Mouse (Mus musculus) hindbrain, embryonic 10.5 days (tissue): ENCODE measurements around the gene Cib3. TPM values are rescaled to one million over a fixed set of nuclear protein-coding genes. Genes with fewer than 3 reads are reported as not detected.
A peak's percentile ranks its signal among the peaks of the same experiment; 100 is the strongest.

Source experiments
- DNase-seq: peaks from one replicate; pipeline ENCODE4 v3.0.0-alpha.2; 2017; ENCODE audit warnings: low spot score
- H3K27ac ChIP-seq: fragments of 300-500 bp; sonication (generic); 2 replicates; pipeline ENCODE4 v1.5.1; 2016; ENCODE audit warnings: mild to moderate bottlenecking, moderate library complexity
- H3K27me3 ChIP-seq: fragments of 300-500 bp; sonication (generic); 2 replicates; pipeline ENCODE4 v1.6.1; 2016; ENCODE audit warnings: mild to moderate bottlenecking; ENCODE audit not compliant: poor library complexity, insufficient read depth, severe bottlenecking
- H3K36me3 ChIP-seq: fragments of 300-500 bp; sonication (generic); 2 replicates; pipeline ENCODE4 v1.6.1; 2016; ENCODE audit warnings: mild to moderate bottlenecking, moderate library complexity
- H3K4me1 ChIP-seq: fragments of 300-500 bp; sonication (generic); replicated peaks from 2 replicates; pipeline ENCODE4 v1.6.1; 2016; ENCODE audit warnings: mild to moderate bottlenecking
- H3K4me3 ChIP-seq: fragments of 300-500 bp; sonication (generic); 2 replicates; pipeline ENCODE4 v1.5.1; 2016; ENCODE audit warnings: mild to moderate bottlenecking, moderate library complexity
- H3K9me3 ChIP-seq: fragments of 300-500 bp; sonication (generic); 2 replicates; pipeline ENCODE4 v1.6.1; 2016; ENCODE audit warnings: mild to moderate bottlenecking, moderate library complexity
- WGBS: fragments of 180-500 bp; shearing (Covaris S2); methylation state at CpG from one replicate; pipeline ENCODE4 v1.1.7; 2016; 5-methylcytosine and 5-hydroxymethylcytosine counted together
- polyA plus RNA-seq: library from polyadenylated mRNA; unstranded; fragments of >200 nt; fragmentation: Nextera tagmentation; extraction: Ambion mirVana; gene quantifications from 2 replicates; pipeline ENCODE4 v1.2.1, GENCODE M21; 2016

Gene Cib3
- polyA plus RNA-seq = not detected in 2 replicates

GRCm38 (mm10) chr8:72212751-72213150 is at the start of gene Cib3:
Gene Cib3, minus strand, starts transcription at chr8:72212837.
- H3K4me3 ChIP-seq = no peak within 1 kb of the TSS
- H3K36me3 ChIP-seq = no peaks in the 10 kb centered on the region
- H3K27ac ChIP-seq = no peak within 1 kb of the TSS
- no peaks in the 10 kb centered on the region for H3K4me1 ChIP-seq
- WGBS = 75% methylated on average over 4 of the region's 4 CpGs
- no peaks in the 10 kb centered on the region for H3K9me3 ChIP-seq
- DNase-seq = no peak
- no peaks in the 10 kb centered on the region for H3K27me3 ChIP-seq

- DNase-seq = no peak
- H3K36me3 ChIP-seq = peaks cover 3% of the 10 kb centered on the region; the same call in 1 of the 2 replicates
- no peaks in the 10 kb centered on the region for H3K27me3 ChIP-seq
- 54% methylated on average over 5 of the region's 5 CpGs for WGBS
- H3K4me1 ChIP-seq = no peaks in the 10 kb centered on the region
- no peak overlapping the region for H3K4me3 ChIP-seq
- H3K27ac ChIP-seq = no peak overlapping the region
- no peaks in the 10 kb centered on the region for H3K9me3 ChIP-seq
These were observed 49.2 kb upstream of the Cib3 start for GRCm38 (mm10) chr8:72261872-72262271.

GRCm38 (mm10) chr8:72261431-72261830 is 48.8 kb upstream of the Cib3 start:
- Histone ChIP-seq H3K4me1 (no peaks in the 10 kb centered on the region), H3K27ac (no peak overlapping the region), H3K36me3 (peaks cover 8% of the 10 kb centered on the region), H3K9me3 (no peaks in the 10 kb centered on the region), H3K4me3 (no peak overlapping the region), H3K27me3 (no peaks in the 10 kb centered on the region)
- DNase-seq = no peak

- no peaks in the 10 kb centered on the region for H3K4me1 ChIP-seq
- WGBS = 38% methylated on average over 2 of the region's 2 CpGs
- no peaks in the 10 kb centered on the region for H3K27me3 ChIP-seq
- peaks cover 9% of the 10 kb centered on the region for H3K36me3 ChIP-seq
- no peak overlapping the region for H3K4me3 ChIP-seq
- no peaks in the 10 kb centered on the region for H3K9me3 ChIP-seq
- H3K27ac ChIP-seq = no peak overlapping the region
- DNase-seq = peak; percentile 68
These were observed 48.4 kb upstream of the Cib3 start for GRCm38 (mm10) chr8:72261019-72261418.

GRCm38 (mm10) chr8:72260585-72260984 is 47.9 kb upstream of the Cib3 start:
- H3K4me1 ChIP-seq = no peaks in the 10 kb centered on the region
- WGBS = 65% methylated on average over 4 of the region's 4 CpGs
- H3K4me3 ChIP-seq = no peak overlapping the region
- no peaks in the 10 kb centered on the region for H3K27me3 ChIP-seq
- peaks cover 13% of the 10 kb centered on the region for H3K36me3 ChIP-seq
- no peaks in the 10 kb centered on the region for H3K9me3 ChIP-seq
- DNase-seq = no peak
- no peak overlapping the region for H3K27ac ChIP-seq

GRCm38 (mm10) chr8:72259862-72260261 is 47.2 kb upstream of the Cib3 start:
- Histone ChIP-seq H3K4me1 (no peaks in the 10 kb centered on the region), H3K27ac (no peak overlapping the region), H3K27me3 (no peaks in the 10 kb centered on the region), H3K4me3 (no peak overlapping the region), H3K9me3 (no peaks in the 10 kb centered on the region), H3K36me3 (peaks cover 20% of the 10 kb centered on the region)
- DNase-seq = no peak
- WGBS = 78% methylated on average over 2 of the region's 2 CpGs

GRCm38 (mm10) chr8:72257902-72258238 is 45.2 kb upstream of the Cib3 start:
- Histone ChIP-seq H3K4me1 (no peaks in the 10 kb centered on the region), H3K4me3 (no peak overlapping the region), H3K27ac (no peak overlapping the region), H3K9me3 (no peaks in the 10 kb centered on the region), H3K27me3 (no peaks in the 10 kb centered on the region), H3K36me3 (peaks cover 40% of the 10 kb centered on the region)
- 86% methylated on average over 1 of the region's 1 CpGs for WGBS
- DNase-seq = no peak

- Histone ChIP-seq H3K9me3 (no peaks in the 10 kb centered on the region), H3K4me1 (no peaks in the 10 kb centered on the region), H3K27me3 (no peaks in the 10 kb centered on the region), H3K36me3 (peaks cover 46% of the 10 kb centered on the region), H3K4me3 (no peak overlapping the region), H3K27ac (no peak overlapping the region)
- DNase-seq = peak; percentile 56
- 54% methylated on average over 7 of the region's 7 CpGs for WGBS
These were observed 44.7 kb upstream of the Cib3 start for GRCm38 (mm10) chr8:72257171-72257901.

GRCm38 (mm10) chr8:72244610-72245009 is 32.0 kb upstream of the Cib3 start:
- WGBS = 76% methylated on average over 2 of the region's 2 CpGs
- H3K27ac ChIP-seq = no peak overlapping the region
- H3K27me3 ChIP-seq = no peaks in the 10 kb centered on the region
- no peak overlapping the region for H3K4me3 ChIP-seq
- DNase-seq = no peak
- peaks cover 69% of the 10 kb centered on the region for H3K36me3 ChIP-seq
- no peaks in the 10 kb centered on the region for H3K9me3 ChIP-seq
- peaks cover 19% of the 10 kb centered on the region for H3K4me1 ChIP-seq

- peaks cover 53% of the 10 kb centered on the region for H3K36me3 ChIP-seq
- H3K4me3 ChIP-seq = no peak overlapping the region
- 90% methylated on average over 1 of the region's 1 CpGs for WGBS
- peaks cover 22% of the 10 kb centered on the region for H3K4me1 ChIP-seq
- H3K27me3 ChIP-seq = no peaks in the 10 kb centered on the region
- H3K9me3 ChIP-seq = no peaks in the 10 kb centered on the region
- no peak for DNase-seq
- H3K27ac ChIP-seq = no peak overlapping the region
These were observed 29.6 kb upstream of the Cib3 start for GRCm38 (mm10) chr8:72242226-72242625.

- H3K9me3 ChIP-seq = no peaks in the 10 kb centered on the region
- peak overlapping the region; percentile 69 for H3K4me3 ChIP-seq
- H3K27ac ChIP-seq = peak overlapping the region; percentile 96
- H3K36me3 ChIP-seq = peaks cover 40% of the 10 kb centered on the region
- DNase-seq = no peak
- no peaks in the 10 kb centered on the region for H3K27me3 ChIP-seq
- peaks cover 22% of the 10 kb centered on the region for H3K4me1 ChIP-seq
- 76% methylated on average over 7 of the region's 7 CpGs for WGBS
These were observed 28.3 kb upstream of the Cib3 start for GRCm38 (mm10) chr8:72240951-72241350.

- WGBS = 1% methylated on average over 24 of the region's 24 CpGs
- Histone ChIP-seq H3K4me3 (peak overlapping the region; percentile 69), H3K4me1 (peaks cover 22% of the 10 kb centered on the region), H3K9me3 (no peaks in the 10 kb centered on the region), H3K27ac (peak overlapping the region; percentile 96), H3K36me3 (peaks cover 34% of the 10 kb centered on the region), H3K27me3 (no peaks in the 10 kb centered on the region)
- DNase-seq = no peak
These were observed 27.7 kb upstream of the Cib3 start for GRCm38 (mm10) chr8:72240403-72240763.

- H3K9me3 ChIP-seq = no peaks in the 10 kb centered on the region
- H3K4me3 ChIP-seq = peak within 1 kb of the TSS; percentile 69
- peak; percentile 99 for DNase-seq
- peaks cover 22% of the 10 kb centered on the region for H3K4me1 ChIP-seq
- peaks cover 28% of the 10 kb centered on the region for H3K36me3 ChIP-seq
- H3K27ac ChIP-seq = peak within 1 kb of the TSS; percentile 96
- WGBS = under 1% methylated on average over 54 of the region's 54 CpGs
- H3K27me3 ChIP-seq = no peaks in the 10 kb centered on the region
These were observed 27.1 kb upstream of the Cib3 start, which contains the start of gene Ap1m1 for GRCm38 (mm10) chr8:72239499-72240402. Gene Ap1m1, plus strand, starts transcription at chr8:72240018.
